Mouse (Mus musculus): ENCODE results near the gene Rpl18.

DNA sequence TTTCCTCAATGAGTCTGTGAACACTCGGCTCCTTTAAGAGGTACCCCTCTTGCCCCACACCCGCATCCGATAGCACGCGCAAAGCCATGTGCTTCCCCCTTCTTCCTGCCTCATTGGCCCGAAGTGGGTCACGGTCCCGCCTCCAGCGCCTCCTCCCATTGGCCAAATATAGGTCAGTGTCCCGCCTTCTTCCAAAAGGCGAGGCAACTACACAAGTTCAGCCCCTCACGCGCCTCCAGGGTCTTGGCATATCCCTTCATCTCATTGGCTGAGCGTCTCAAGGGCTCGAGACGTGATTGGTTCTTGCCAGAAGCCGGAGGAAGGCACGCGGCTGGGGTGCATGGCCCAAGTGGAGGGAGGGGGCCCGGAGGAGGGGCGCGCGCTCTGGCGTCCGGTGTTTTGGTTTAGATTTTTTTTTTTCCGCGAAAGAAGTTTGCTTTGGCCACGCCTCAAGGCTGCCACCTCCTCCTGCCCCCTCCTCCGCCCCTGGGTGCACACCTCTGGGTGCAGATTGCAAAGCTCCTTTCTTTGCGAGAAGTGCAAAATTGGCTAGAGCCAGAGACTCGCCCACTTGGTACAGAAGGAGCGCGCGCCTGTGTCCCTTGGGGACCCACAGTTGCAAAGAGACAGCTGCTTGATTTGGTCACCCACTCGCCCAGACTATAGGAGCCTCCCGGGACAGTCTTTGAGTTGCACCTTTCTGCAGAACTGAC lies 10.4 kb upstream of the Rpl18 start, which contains the start of gene Dbp:
- TF ChIP-seq MAX (IDR thresholded peaks at IDR 0.05; ENCODE audit: low read depth) (no peak), POLR2A (IDR thresholded peaks at IDR 0.05; ENCODE audit: insufficient read length, low read depth) (peak; percentile 33), MYOD1 (IDR thresholded peaks at IDR 0.05; ENCODE audit: control insufficient read depth in 1 of 3, insufficient read length in 2 of 3, low read depth in 2 of 3) (peak in 2 of 3 experiments; percentile 35 to 41), E2F4 (IDR thresholded peaks at IDR 0.05; ENCODE audit: insufficient read depth) (no peak), USF1 (IDR thresholded peaks at IDR 0.05; ENCODE audit: low read depth) (peak; percentile 41), POLR2AphosphoS2 (IDR thresholded peaks at IDR 0.05; ENCODE audit: insufficient read length, low read depth) (no peak), SRF (IDR thresholded peaks at IDR 0.05; ENCODE audit: control insufficient read depth, insufficient read length, low read depth) (peak; percentile 81)
